Mouse (Mus musculus): ENCODE data around the gene Adsl. TPM values are rescaled to one million over a fixed set of nuclear protein-coding genes. Genes with fewer than 3 reads are reported as not detected.
"Not testable (repeated sequence)": the region's sequence is repeated elsewhere in the genome, so short reads cannot be mapped to it uniquely, and the experiment has no call there.

Adsl gene
- polyA plus RNA-seq (2015; fragmentation: Nextera tagmentation; extraction: Ambion mirVana), result 137 and 152 TPM in 2 replicates

GRCm38 (mm10) chr15:80948145-80949135 is at the start of gene Adsl:
Gene Adsl (plus strand): TSS chr15:80948490.
- under 1% methylated on average over 63 of the region's 63 CpGs for WGBS
- Histone ChIP-seq H3K9me3 (replicated peaks) (no peaks in the 10 kb centered on the region), H3K4me1 (replicated peaks) (peaks cover 13% of the 10 kb centered on the region), H3K4me2 (peak within 1 kb of the TSS; percentile 85), H3K27me3 (no peaks in the 10 kb centered on the region), H3K9ac (peak within 1 kb of the TSS; percentile 84), H3K27ac (peak within 1 kb of the TSS; percentile 82), H3K4me3 (peak within 1 kb of the TSS; percentile 96), H3K36me3 (peaks cover 15% of the 10 kb centered on the region)
- peak; percentile 95 for ATAC-seq (replicated peaks; ENCODE audit: insufficient number of reproducible peaks, insufficient read depth, low FRiP score, low read depth)

GRCm38 (mm10) chr15:80899806-80900205 is 48.5 kb upstream of the Adsl start:
- no peak overlapping the region for H3K4me2 ChIP-seq
- no peaks in the 10 kb centered on the region for H3K27me3 ChIP-seq
- H3K4me3 ChIP-seq, result no peak overlapping the region
- H3K9me3 ChIP-seq (replicated peaks), result no peaks in the 10 kb centered on the region
- peaks cover 60% of the 10 kb centered on the region for H3K36me3 ChIP-seq
- no peak overlapping the region for H3K27ac ChIP-seq
- no peaks in the 10 kb centered on the region for H3K4me1 ChIP-seq (replicated peaks)
- no peak overlapping the region for H3K9ac ChIP-seq
- no peak for ATAC-seq (replicated peaks; ENCODE audit: insufficient number of reproducible peaks, insufficient read depth, low FRiP score, low read depth)
- 78% methylated on average over 2 of the region's 2 CpGs for WGBS

- H3K4me1 ChIP-seq (replicated peaks), result no peaks in the 10 kb centered on the region
- ATAC-seq (replicated peaks; ENCODE audit: insufficient number of reproducible peaks, insufficient read depth, low FRiP score, low read depth), result no peak
- peaks cover 53% of the 10 kb centered on the region for H3K36me3 ChIP-seq
- H3K9ac ChIP-seq, result no peak overlapping the region
- H3K4me3 ChIP-seq, result no peak overlapping the region
- no peak overlapping the region for H3K4me2 ChIP-seq
- no peaks in the 10 kb centered on the region for H3K9me3 ChIP-seq (replicated peaks)
- WGBS, result 83% methylated on average over 6 of the region's 6 CpGs
- H3K27ac ChIP-seq, result no peak overlapping the region
- H3K27me3 ChIP-seq, result no peaks in the 10 kb centered on the region
These were observed 46.3 kb upstream of the Adsl start for GRCm38 (mm10) chr15:80901806-80902513.

- not testable (repeated sequence) for H3K27ac ChIP-seq; H3K4me3 ChIP-seq; H3K9me3 ChIP-seq (replicated peaks); H3K4me2 ChIP-seq; H3K9ac ChIP-seq; ATAC-seq (replicated peaks; ENCODE audit: insufficient number of reproducible peaks, insufficient read depth, low FRiP score, low read depth); H3K27me3 ChIP-seq; H3K4me1 ChIP-seq (replicated peaks)
- H3K36me3 ChIP-seq, result peaks cover 53% of the 10 kb centered on the region
- WGBS, result 94% methylated on average over 6 of the region's 6 CpGs
These were observed 43.5 kb upstream of the Adsl start for GRCm38 (mm10) chr15:80904776-80905175.

- H3K27me3 ChIP-seq, result no peaks in the 10 kb centered on the region
- peaks cover 42% of the 10 kb centered on the region for H3K36me3 ChIP-seq
- no peak overlapping the region for H3K4me3 ChIP-seq
- no peak overlapping the region for H3K4me2 ChIP-seq
- H3K27ac ChIP-seq, result no peak overlapping the region
- ATAC-seq (replicated peaks; ENCODE audit: insufficient number of reproducible peaks, insufficient read depth, low FRiP score, low read depth), result no peak
- H3K9me3 ChIP-seq (replicated peaks), result no peaks in the 10 kb centered on the region
- no peak overlapping the region for H3K9ac ChIP-seq
- WGBS, result 91% methylated on average over 3 of the region's 3 CpGs
- peaks cover 6% of the 10 kb centered on the region for H3K4me1 ChIP-seq (replicated peaks)
These were observed 38.1 kb upstream of the Adsl start for GRCm38 (mm10) chr15:80910183-80910582.

- Histone ChIP-seq H3K27ac (no peak overlapping the region), H3K4me1 (replicated peaks) (peaks cover 12% of the 10 kb centered on the region), H3K27me3 (no peaks in the 10 kb centered on the region), H3K9ac (no peak overlapping the region), H3K4me3 (no peak overlapping the region), H3K9me3 (replicated peaks) (no peaks in the 10 kb centered on the region), H3K36me3 (peaks cover 36% of the 10 kb centered on the region), H3K4me2 (no peak overlapping the region)
- ATAC-seq (replicated peaks; ENCODE audit: insufficient number of reproducible peaks, insufficient read depth, low FRiP score, low read depth), result no peak
- 82% methylated on average over 4 of the region's 4 CpGs for WGBS
These were observed 37.3 kb upstream of the Adsl start for GRCm38 (mm10) chr15:80910790-80911531.

GRCm38 (mm10) chr15:80912175-80912574 is 36.1 kb upstream of the Adsl start:
- Histone ChIP-seq H3K4me3 (no peak overlapping the region), H3K4me2 (no peak overlapping the region), H3K9ac (no peak overlapping the region), H3K27me3 (no peaks in the 10 kb centered on the region), H3K4me1 (replicated peaks) (peaks cover 16% of the 10 kb centered on the region), H3K27ac (no peak overlapping the region), H3K9me3 (replicated peaks) (no peaks in the 10 kb centered on the region), H3K36me3 (peaks cover 38% of the 10 kb centered on the region)
- WGBS, result 81% methylated on average over 3 of the region's 3 CpGs
- ATAC-seq (replicated peaks; ENCODE audit: insufficient number of reproducible peaks, insufficient read depth, low FRiP score, low read depth), result no peak

- 97% methylated on average over 1 of the region's 1 CpGs for WGBS
- peaks cover 44% of the 10 kb centered on the region for H3K36me3 ChIP-seq
- no peaks in the 10 kb centered on the region for H3K9me3 ChIP-seq (replicated peaks)
- no peak overlapping the region for H3K4me2 ChIP-seq
- no peak overlapping the region for H3K4me3 ChIP-seq
- peaks cover 16% of the 10 kb centered on the region for H3K4me1 ChIP-seq (replicated peaks)
- no peak overlapping the region for H3K27ac ChIP-seq
- ATAC-seq (replicated peaks; ENCODE audit: insufficient number of reproducible peaks, insufficient read depth, low FRiP score, low read depth), result no peak
- no peaks in the 10 kb centered on the region for H3K27me3 ChIP-seq
- H3K9ac ChIP-seq, result no peak overlapping the region
These were observed 34.5 kb upstream of the Adsl start for GRCm38 (mm10) chr15:80913803-80914202.

- peaks cover 16% of the 10 kb centered on the region for H3K4me1 ChIP-seq (replicated peaks)
- H3K36me3 ChIP-seq, result peaks cover 60% of the 10 kb centered on the region
- H3K4me2 ChIP-seq, result no peak overlapping the region
- no peaks in the 10 kb centered on the region for H3K27me3 ChIP-seq
- no peaks in the 10 kb centered on the region for H3K9me3 ChIP-seq (replicated peaks)
- H3K9ac ChIP-seq, result no peak overlapping the region
- no peak for ATAC-seq (replicated peaks; ENCODE audit: insufficient number of reproducible peaks, insufficient read depth, low FRiP score, low read depth)
- WGBS, result 53% methylated on average over 2 of the region's 2 CpGs
- peak overlapping the region; percentile 53 for H3K27ac ChIP-seq
- no peak overlapping the region for H3K4me3 ChIP-seq
These were observed 32.4 kb upstream of the Adsl start for GRCm38 (mm10) chr15:80915850-80916249.

- 93% methylated on average over 7 of the region's 7 CpGs for WGBS
- peaks cover 15% of the 10 kb centered on the region for H3K4me1 ChIP-seq (replicated peaks)
- ATAC-seq (replicated peaks; ENCODE audit: insufficient number of reproducible peaks, insufficient read depth, low FRiP score, low read depth), result no peak
- no peaks in the 10 kb centered on the region for H3K9me3 ChIP-seq (replicated peaks)
- H3K4me3 ChIP-seq, result no peak overlapping the region
- H3K9ac ChIP-seq, result no peak overlapping the region
- H3K4me2 ChIP-seq, result no peak overlapping the region
- H3K27me3 ChIP-seq, result no peaks in the 10 kb centered on the region
- H3K27ac ChIP-seq, result 0 out of 2 replicates have a peak overlapping the region, but pooled peaks have one; percentile 53
- H3K36me3 ChIP-seq, result peaks cover 62% of the 10 kb centered on the region
These were observed 31.7 kb upstream of the Adsl start for GRCm38 (mm10) chr15:80916621-80917020.

- no peaks in the 10 kb centered on the region for H3K27me3 ChIP-seq
- H3K9ac ChIP-seq, result no peak overlapping the region
- H3K4me3 ChIP-seq, result no peak overlapping the region
- H3K36me3 ChIP-seq, result peaks cover 72% of the 10 kb centered on the region
- peaks cover 8% of the 10 kb centered on the region for H3K4me1 ChIP-seq (replicated peaks)
- no peak overlapping the region for H3K4me2 ChIP-seq
- WGBS, result 92% methylated on average over 3 of the region's 3 CpGs
- H3K9me3 ChIP-seq (replicated peaks), result no peaks in the 10 kb centered on the region
- ATAC-seq (replicated peaks; ENCODE audit: insufficient number of reproducible peaks, insufficient read depth, low FRiP score, low read depth), result no peak
- no peak overlapping the region for H3K27ac ChIP-seq
These were observed 27.9 kb upstream of the Adsl start for GRCm38 (mm10) chr15:80920346-80920745.

All from heart, embryonic 15.5 days (tissue).